Mouse (Mus musculus) cerebellum, adult 9-10 months (tissue): Measurements from ENCODE around the gene Spen.

Source experiments
- DNase-seq: peaks from one replicate; pipeline ENCODE4 v3.0.0; 2022

The Spen gene

DNA sequence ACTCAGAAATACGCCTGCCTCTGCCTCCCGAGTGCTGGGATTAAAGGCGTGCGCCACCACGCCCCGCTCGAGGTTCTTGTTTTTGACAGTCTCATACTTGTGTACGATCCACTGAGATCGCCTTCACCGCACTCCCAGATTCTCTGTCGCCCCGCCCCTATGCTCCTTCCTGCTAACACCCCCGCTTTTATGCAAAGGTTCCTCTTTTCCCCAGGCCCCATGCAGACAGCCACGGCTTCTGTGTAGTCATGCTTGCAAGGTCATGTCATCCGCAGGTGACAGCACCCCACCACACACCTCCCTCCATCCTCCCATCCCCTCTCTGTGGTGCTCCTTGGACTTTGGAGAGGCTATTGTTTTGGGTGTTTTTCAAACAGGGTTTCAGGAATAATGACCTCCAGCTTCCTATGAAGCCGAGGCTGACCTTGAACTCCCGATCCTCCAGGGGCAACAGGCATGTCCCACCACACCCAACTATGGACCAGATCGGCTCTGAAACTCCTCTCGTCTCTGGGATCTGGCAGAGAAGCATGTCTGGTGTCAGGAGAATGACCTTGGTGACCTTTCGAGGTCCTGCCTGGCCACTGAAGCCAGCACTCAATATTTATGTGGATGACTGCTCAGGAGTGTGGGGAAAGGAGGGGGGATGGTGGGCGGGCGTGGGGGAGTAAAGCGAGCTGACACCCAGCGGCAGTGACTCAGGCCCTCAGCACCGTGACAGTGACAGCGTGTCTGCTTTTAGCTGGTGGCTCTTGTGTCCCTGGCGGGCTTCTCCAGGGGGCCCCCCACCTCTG lies 118.8 kb downstream of the Spen start:
- DNase-seq, result no peak
